Mouse (Mus musculus): ENCODE data around the gene Olfr120.
"Not testable (repeated sequence)": the region's sequence is repeated elsewhere in the genome, so short reads cannot be mapped to it uniquely, and the experiment has no call there.

Olfr120 gene

DNA sequence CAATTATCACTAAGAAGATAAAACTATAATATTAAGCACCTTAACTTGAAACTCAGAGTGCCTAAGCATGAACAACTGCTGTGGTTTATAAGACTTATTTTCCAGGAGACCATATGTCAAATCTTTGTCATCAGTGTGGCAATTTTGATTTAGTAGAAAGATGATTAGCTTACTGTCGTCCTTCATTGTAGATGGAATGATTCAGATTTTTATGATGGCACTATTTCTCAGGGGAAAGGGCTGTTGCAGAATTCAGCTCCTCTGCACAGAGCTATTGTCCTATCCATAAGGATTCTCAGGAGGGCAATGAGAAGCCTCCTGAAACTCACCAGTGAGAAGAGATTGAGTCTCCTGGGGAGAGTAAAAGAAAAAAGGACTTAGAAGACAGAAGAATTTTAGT is at the start of gene Olfr120:
TSS of gene Olfr120 (plus strand) at position 301 of the 400 bp plus-strand sequence.
- in situ Hi-C loops (cut with MboI; ENCODE audit: unreplicated experiment in 2 of 2) = no loop called here

DNA sequence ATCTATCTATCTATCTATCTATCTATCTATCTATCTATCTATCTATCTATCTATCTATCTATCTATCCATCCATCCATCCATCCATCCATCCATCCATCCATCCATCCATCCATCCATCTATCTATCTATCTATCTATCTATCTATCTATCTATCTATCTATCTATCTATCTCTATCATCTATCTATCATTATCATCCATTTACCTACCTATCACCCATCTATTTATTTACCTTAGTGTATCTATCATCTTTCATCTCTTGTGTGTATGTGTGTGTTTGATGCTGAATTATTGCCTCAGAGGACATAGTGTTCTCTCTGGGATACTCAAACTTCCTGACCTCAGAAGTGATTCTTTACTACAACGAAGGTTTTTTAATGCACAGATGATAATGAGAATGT is 25.3 kb upstream of the Olfr120 start, which contains the start of gene Olfr119:
TSS of gene Olfr119 (plus strand) at position 301 of the 400 bp plus-strand sequence.
- in situ Hi-C loops (cut with MboI; ENCODE audit: unreplicated experiment in 2 of 2) = not testable (repeated sequence)

DNA sequence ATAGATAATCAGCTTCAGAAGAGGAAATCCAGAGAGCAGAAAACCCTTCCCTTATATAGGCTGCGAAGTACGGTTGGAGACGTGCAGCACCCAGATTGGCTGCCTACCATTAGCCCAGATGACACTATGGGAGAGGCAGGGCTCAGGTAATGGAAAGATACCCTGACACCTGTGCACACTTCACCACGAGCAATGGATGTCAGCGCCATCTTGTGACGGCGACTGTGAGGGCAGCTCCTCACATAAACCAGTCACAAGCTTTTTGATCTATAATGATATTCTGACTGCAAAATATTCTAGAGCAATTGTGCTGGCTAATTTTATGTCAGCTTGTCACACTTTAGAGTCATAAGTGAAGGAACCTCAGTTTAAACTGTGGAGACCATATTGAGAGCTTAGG is 16.5 kb downstream of the Olfr120 start:
- in situ Hi-C loops (cut with MboI; ENCODE audit: unreplicated experiment in 2 of 2) = no loop called here

DNA sequence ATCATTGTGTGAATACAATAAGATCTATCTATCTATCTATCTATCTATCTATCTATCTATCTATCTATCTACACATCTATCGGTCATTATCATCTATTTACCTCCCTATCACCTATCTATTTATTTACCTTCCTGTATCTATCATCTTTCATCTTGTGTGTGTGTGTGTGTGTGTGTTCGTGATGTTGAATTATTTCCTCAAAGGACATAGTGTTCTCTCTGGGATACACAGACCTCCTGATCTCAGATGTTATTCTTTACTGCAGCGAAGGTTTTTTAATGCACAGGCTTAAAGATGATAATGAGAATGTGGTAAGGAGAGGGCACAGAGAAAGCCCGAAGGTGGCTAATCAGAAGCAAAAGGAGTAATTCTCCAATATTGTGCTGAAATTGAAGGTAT is 46.7 kb downstream of the Olfr120 start, which contains the start of gene Olfr122:
TSS of gene Olfr122 (plus strand) at position 301 of the 400 bp plus-strand sequence.
- in situ Hi-C loops (cut with MboI; ENCODE audit: unreplicated experiment in 2 of 2) = no loop called here
